Mouse (Mus musculus): ENCODE results near the gene Bfsp2.

Bfsp2 gene

DNA sequence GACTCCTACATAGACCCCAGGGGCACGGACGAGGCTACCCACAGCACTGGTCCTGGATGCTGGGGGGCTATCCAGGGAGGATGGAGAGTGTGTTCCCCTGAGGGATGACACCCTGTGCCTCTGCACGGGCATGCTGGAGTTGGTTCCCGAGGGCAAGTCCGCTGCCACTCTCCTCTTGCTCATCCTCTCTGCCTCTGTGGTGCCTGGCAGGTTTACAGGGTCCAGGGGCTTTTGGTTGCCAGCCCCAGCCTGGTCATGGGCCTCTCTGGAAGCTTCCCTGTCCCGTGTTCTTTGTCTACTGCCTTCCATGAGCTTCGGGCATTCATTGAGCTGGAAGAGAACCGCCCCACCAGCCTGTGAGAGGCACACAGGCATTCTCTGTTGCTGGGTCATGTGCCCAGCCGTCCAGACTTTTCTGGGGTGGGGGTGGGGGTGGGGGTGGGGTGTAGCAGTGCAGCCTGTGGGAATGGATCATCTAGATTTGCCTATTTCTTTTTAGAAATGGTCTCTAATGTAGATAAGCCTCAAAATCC, at the start of gene Bfsp2:
Gene Bfsp2, minus strand, starts transcription at position 377 of the 533 bp plus-strand sequence.
- no peak for DNase-seq

GRCm38 (mm10) chr9:103525041-103525537, 44.9 kb upstream of the Bfsp2 start:
- DNase-seq, result no peak

- DNase-seq, result no peak
These were observed 44.4 kb upstream of the Bfsp2 start for GRCm38 (mm10) chr9:103524600-103524999.

DNA sequence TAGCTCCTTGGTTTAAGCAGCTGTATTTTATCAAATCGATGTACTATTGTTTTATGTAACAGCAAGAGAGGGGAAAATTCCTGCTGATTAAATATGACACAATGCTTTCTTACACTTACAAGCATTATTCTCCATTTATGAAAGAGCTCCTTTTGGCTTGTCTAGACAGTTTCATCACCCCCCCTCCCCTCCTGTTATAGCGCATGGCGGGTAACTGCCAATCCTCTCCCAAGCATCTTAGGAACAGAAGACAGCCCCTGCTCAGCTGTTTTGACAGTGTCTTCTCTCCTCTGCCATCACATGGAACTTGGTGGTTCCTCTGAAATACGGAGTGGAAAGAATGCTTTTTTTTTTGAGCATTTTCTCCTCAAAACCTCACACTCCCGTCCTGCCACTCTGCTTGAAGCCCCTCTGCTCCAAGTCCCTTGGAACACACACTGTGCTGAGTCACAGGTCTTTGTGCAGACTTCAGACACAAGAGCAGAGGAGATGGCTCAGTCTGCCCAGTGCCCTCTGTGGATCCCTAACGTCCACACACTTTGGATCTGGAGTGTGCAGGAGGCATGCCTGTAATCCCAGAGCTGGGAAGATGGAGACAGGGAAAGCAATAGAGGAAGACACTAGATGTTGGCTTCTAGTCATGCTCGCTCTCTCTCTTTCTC, 43.7 kb upstream of the Bfsp2 start:
- DNase-seq, result no peak

DNA sequence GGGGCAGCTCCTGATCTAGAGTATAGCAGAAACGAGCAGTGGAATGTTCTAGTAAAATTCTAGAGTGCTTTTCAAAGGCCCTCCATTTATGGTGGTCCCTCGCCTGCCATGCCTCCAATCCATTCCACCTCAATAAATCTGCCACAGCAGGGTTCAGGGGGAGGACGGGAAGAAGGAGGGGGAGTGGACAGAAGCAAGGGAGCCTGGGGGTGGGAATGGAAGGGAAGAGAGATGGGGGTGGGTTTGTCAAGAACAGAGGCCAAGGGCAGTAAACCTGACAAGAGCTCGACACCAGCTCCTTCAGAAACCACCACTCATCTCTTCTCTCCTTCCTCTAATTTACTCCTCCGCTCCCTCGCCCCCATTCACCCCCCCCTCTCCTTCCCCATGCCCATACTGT, 42.8 kb upstream of the Bfsp2 start:
- DNase-seq, result no peak

- no peak for DNase-seq
These were observed 33.7 kb upstream of the Bfsp2 start for GRCm38 (mm10) chr9:103513884-103514283.

- no peak for DNase-seq
These were observed 32.0 kb upstream of the Bfsp2 start for GRCm38 (mm10) chr9:103512257-103512656.

DNA sequence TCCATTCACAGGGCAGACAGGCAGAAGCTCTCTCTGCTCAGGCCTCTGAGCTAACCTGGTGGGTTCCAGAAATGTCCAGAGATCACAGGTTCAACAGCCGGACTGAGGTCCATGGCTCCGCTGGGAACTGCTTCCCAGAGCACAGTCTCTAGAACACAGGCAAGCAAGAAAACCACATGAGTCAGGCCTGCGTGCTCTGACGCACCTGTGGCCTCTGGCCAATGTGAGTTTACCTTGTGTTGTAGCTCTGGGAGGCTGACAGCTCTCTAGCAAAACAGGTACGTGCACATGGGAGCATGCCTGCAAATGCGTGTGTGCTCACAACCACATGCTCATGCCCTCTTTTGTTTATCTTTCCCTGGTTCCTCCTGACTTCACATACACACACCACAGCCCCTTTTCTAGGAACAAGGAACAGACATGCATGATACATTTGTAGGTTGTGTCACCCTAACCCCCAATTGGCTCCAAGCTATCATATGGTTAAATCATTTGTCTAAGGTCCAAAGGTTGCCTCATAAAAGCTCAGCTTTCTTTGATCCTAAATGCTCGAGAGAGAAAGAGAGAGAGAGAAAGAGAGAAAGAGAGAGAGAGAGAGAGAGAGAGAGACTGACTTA, 26.9 kb upstream of the Bfsp2 start:
- DNase-seq, result peak; percentile 61

GRCm38 (mm10) chr9:103505067-103505466, 24.8 kb upstream of the Bfsp2 start:
- DNase-seq, result peak; percentile 81

GRCm38 (mm10) chr9:103504646-103505045, 24.4 kb upstream of the Bfsp2 start:
- DNase-seq, result no peak

DNA sequence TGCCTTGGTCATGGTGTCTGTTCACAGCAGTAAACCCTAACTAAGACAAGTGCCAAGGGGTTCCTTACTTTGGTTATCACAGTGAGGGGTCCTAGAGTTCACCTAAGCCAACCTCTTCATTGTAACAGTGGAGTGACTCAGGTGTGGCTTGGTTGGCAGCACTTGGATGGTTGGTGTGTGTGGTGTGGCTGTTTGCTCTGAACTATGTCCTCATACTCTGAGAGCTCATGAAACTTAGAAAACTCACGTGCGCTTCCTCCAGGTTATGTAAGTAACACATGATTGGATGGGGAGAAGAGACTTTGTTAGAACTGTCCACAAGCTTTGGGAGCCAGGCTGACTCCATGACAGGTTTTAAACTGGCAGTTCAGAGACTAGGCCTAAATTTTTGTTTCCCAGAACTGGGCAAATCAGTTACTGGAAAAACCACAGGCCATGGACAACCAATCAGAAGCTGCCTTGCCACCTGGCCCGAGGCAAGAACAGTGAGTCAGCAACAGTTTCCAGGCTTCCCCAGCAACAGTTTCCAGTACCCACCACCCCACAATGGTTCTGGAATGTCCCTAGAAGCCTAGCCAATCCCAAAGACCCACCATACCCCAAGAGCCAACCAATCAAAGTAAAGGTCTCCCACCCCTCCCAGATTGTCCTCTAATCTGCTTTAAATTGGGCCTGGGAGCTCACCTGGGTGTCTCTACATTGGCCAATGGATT, 23.5 kb upstream of the Bfsp2 start:
- DNase-seq, result peak; percentile 45

- DNase-seq, result peak; percentile 73
These were observed 22.4 kb upstream of the Bfsp2 start for GRCm38 (mm10) chr9:103502655-103503054.

DNA sequence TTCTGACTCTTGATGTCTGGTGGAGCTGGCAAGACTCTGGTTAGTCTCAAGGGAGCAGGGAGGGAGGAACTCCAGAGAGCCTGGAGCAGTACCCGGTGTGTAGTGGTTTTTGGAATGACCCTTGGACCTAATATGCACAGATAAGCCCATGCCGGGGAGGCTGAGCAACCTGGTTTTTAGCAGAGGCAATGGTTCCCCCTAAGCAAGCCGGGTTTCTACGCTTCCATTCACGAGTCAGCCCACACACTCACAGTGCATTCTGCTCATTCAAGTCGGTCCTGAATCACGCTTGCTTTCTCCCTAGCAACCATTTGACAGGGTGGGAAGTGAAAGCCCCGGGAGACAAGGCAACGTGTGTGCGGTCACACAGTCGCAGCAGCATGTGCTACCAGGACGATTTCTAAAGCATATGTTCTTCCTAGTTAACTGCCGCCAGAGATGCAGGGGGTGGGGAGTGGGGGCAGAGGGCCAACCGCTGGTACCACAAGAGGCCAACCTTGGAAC, 21.7 kb upstream of the Bfsp2 start:
- peak; percentile 70 for DNase-seq

- DNase-seq, result peak; percentile 72
These were observed 19.1 kb upstream of the Bfsp2 start for GRCm38 (mm10) chr9:103499366-103499765.

- peak; percentile 88 for DNase-seq
These were observed 18.5 kb upstream of the Bfsp2 start for GRCm38 (mm10) chr9:103498699-103499098.

DNA sequence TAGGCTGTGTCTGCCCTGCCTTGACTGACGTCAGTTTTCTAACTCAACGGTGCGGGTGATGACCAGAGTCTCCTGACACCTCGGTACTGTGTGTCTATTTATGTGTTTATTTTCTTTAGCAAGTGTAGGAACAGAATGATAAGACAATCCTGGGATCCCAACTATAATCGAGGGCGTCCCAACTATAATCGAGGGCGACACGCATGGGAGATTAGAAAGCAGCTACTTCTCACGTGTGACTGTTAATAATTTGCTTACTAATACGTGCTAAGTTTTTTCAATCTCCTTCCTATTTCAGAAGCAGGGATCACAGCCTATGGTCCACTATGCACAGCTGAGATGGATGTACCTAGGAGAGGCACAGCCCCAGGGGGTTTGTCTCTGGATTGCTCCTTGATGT, 15.2 kb upstream of the Bfsp2 start:
- DNase-seq, result no peak

DNA sequence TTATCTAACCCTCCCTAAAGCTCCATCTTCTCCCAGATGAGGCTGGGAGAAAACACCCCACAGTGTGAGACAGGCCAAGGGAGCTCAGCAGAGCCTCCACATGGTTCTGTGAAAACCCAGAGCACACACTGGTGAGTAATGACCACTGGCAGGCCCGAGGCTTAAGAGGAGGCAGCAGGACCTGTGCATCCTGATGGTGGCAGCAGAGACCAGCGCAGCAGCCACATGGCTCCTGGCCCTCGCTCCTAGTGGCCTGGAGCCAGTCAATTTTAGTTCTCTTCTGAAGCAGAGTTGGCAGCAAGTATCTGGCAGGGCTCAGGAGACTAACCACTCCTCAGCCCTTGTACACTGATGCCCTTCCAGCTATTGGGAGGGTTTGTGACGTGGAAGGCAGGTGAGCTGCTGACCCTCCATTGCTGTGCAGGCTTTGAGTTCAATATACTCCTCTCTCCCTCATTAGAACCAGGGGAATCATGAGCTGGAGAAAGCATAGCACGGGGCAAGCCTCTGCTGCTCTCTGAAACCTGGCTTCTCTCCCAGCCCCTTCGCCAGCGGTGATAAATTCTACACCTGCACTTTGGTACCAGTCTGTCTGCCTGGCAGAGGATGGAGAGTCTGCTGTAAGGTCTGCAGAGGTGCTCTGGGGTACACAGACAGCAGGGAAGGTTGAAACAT, 14.3 kb upstream of the Bfsp2 start:
- peak; percentile 95 for DNase-seq

DNA sequence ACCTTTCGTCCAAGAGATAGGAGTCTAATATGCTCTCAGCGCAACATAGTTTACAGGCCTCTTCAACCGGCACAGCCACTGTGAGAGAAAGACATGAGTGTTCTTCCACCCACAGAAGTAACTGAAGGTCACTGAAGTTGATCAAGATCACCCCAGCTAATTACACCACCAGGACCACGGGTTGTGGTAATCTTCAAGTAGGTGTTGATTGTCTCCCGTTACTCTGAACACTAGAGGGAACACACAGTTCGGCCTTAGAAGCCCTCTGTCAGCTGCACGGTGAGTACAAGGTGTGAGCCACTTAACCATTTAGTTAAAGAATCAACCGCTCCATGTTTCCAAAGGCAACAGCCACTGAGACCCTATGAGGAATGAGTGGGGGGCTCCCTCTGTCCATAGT, 11.8 kb upstream of the Bfsp2 start:
- no peak for DNase-seq

DNA sequence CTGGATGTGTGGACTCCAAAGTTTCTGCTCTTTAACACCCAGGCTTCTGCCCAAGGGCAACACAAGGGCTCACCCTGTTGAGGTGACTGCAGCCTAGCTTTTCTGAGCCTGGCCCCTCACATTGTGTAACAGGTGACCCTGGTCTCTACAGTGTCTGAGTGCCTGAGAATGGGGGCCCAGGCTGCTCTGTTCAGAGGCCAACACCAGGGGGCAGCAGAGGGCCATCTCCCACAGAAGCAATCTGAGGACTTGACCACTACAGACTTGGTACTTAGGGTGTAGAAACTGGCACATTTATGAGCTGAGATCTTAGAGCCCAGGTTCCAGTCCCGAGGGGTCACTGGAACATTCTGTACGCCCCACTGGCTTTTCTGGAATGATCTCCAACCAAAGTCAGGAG, 10.2 kb upstream of the Bfsp2 start:
- DNase-seq, result peak; percentile 81

- no peak for DNase-seq
These were observed 9.7 kb upstream of the Bfsp2 start for GRCm38 (mm10) chr9:103489883-103490282.

- DNase-seq, result no peak
These were observed 8.9 kb upstream of the Bfsp2 start for GRCm38 (mm10) chr9:103489096-103489495.

GRCm38 (mm10) chr9:103486262-103486661, 6.0 kb upstream of the Bfsp2 start:
- no peak for DNase-seq

DNA sequence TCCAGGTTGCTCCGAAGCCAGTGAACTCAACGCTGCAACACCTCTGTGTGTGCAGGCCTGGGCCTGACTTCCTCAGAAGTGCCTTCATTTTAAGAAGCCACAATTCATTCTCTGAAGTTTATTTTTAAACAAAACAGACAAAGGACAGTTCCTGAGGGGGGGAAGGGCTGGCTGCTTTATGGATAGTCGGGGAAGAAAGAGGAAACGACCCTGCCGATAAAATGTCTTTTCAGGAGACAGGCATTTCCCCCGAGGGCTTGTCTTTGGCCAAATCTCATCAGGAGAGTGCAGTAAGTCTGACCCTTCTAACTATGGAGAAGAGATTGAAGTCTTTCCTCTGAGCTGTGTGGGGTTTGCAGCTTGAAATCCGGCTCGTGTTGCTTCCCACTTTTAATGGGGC, 5.4 kb upstream of the Bfsp2 start:
- no peak for DNase-seq

All from cerebellum, adult 9-11 months (tissue).